Mouse (Mus musculus): ENCODE measurements around the gene Eef2kmt. TPM values are rescaled to one million over a fixed set of nuclear protein-coding genes. Genes with fewer than 3 reads are reported as not detected.

Gene Eef2kmt
- total RNA-seq, 2 experiments from 2014 or later: 4.7 TPM

DNA sequence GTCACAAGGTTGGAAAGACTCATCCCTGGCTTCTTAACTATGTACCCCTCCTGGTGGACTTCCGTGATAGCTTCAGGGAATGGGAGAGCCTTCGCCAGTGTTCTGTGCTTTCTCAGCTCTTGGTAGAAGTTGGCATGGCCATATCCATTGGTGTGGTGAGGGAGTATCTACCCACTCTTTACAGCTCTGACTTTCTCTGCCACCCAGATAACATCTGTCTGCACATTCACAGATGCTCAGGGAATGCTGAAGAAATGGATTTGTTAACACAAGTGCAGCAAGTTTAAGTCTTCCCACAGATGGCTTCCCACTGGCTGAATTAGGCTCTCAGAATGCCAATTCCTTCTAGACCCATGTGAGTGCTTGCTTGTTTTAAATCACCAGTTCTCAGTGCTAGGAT lies 41.7 kb downstream of the Eef2kmt start:
- no peak overlapping the region for H3K4me3 ChIP-seq
- no peak overlapping the region for H3K27ac ChIP-seq
- no peak for TF ChIP-seq CTCF (conservative IDR thresholded peaks at IDR 0.05)
- DNase-seq (ENCODE audit: low spot score in 2 of 2): no peak

DNA sequence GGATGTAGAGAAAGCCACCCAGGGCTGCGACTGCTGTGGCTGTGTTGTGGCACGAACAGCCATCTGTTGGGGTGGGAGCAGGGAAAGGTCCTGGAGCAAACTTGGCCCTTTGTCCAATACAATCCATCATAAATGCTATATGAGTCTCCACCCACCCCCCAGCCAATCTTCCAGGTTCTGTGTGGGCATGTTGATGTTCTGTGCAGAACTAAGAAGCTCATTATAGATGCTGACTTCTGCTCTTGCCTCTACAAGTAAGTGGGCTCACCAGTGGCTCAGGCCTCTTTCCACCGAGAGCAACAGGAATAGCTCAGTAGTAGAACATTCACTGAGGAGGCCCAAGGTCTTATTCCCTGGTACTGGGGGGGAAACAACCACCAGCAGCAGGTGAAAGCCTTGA lies 43.6 kb downstream of the Eef2kmt start:
- DNase-seq (ENCODE audit: low spot score in 2 of 2): no peak
- no peak for TF ChIP-seq CTCF (conservative IDR thresholded peaks at IDR 0.05)
- Histone ChIP-seq H3K27ac (no peak overlapping the region), H3K4me3 (no peak overlapping the region)

DNA sequence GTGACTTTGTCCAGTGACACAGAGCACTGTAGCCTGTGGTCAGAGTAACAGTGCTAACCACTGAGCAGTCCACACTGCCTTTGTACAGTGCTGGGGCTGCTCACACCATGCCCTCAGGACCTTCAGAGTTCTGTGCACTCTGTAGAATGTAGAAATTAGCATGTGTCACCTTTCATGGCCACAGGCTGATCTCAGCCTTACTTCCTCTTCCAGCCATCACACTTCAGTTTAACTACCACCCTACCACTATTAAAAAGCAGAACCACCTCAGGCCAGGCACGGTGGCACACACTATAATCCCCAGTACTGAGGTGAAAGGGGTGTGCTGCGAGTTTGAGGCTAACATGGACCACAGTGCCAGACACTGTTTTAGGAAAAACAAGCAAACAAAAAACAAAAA lies 45.4 kb downstream of the Eef2kmt start:
- H3K4me3 ChIP-seq: no peak overlapping the region
- DNase-seq (ENCODE audit: low spot score in 2 of 2): no peak
- TF ChIP-seq CTCF (conservative IDR thresholded peaks at IDR 0.05): no peak
- H3K27ac ChIP-seq: no peak overlapping the region

DNA sequence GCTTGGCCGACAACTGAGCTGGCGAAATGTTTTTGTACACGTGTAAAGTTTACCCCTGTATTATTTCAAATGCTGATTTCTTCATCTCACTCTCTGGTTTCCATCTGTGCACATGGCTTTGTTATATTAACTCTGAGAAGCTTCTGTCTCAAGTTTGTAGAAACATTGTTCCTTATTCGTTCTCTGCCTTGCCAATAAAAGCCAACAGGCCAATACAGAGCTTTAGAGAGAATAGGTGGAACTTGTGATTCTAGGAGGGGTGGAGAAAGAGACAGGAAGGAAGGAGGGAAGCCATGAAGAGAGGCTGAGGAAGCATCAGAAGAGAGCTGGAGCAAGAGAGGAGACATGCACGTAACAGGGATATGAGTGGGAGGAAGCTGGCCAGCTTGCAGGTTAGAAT lies 49.7 kb downstream of the Eef2kmt start:
- TF ChIP-seq CTCF (conservative IDR thresholded peaks at IDR 0.05): no peak
- DNase-seq (ENCODE audit: low spot score in 2 of 2): no peak
- H3K27ac ChIP-seq: peak overlapping the region; percentile 48; the same call in 1 of the 2 replicates
- H3K4me3 ChIP-seq: peak overlapping the region; percentile 29

DNA sequence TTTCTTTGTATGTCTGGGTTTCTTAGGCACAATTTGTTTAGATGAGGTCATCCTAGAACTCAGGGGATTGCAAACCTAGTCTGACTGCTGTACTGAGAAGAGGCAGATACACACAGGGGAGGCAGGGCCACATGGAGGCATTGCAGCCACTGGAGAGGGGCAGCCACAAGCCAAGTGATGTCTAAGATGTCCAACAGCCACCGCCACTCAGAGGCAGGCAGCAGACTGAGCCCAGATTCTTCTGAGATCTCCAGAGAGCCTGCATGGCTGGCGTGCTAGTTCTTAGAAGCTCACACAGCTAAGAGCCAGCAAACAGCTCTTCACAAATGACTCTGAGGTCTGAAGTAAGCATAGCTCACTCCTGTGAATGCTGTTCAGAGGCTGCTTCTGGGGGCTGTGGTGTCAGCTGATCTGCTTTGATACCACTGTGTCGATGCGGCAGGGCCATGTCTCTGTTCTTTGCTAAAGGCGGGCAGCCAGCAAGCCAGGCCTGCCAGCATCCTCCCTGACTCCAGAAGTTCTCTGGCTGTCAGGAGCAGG lies 50.3 kb downstream of the Eef2kmt start:
- no peak overlapping the region for H3K4me3 ChIP-seq
- no peak for DNase-seq (ENCODE audit: low spot score in 2 of 2)
- H3K27ac ChIP-seq: no peak overlapping the region
- no peak for TF ChIP-seq CTCF (conservative IDR thresholded peaks at IDR 0.05)

DNA sequence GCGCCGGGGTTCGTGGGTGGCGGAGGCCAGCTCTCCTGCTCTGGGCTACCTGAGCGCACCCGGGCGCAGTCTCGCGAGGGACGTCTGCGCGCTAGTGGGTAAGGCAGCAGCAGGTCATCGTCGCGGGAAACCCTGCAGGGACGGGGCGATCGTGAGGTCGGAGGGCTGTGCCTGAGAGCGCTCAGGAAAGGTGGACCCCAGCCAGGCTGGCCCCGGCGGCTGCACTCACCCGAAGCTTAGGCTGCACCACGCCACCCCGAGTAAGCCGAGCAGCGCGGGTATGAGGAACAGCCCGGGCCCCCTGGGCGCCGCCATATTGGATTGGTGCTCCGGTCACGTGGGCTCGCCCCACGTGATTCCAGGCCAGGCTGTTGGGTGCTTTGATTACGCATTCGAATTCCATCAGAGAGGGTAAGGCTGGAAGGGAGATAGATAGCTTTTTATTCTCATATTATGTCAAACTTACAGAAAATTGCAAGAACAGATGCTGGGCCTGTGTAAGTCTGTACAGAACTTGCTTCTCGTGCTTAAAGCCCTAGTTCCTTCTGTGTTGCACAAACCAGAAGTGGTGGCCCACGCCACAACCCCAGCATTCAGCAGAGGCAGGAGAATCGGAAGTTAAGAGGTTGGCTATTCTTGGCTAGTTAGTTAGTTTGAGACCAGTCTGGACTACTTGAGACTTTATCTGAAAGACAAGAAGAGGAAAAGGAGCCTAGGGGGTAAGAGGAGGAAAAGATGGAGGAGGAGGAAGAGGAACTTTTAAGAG lies 51.9 kb downstream of the Eef2kmt start, which contains the start of gene Nagpa:
TSS of gene Nagpa (minus strand) at position 345 of the 766 bp plus-strand sequence.
- no peak for TF ChIP-seq CTCF (conservative IDR thresholded peaks at IDR 0.05)
- peak within 1 kb of the TSS; percentile 84 for H3K27ac ChIP-seq
- DNase-seq (ENCODE audit: low spot score in 2 of 2): peak; percentile 75 to 79
- H3K4me3 ChIP-seq: peak within 1 kb of the TSS; percentile 72

DNA sequence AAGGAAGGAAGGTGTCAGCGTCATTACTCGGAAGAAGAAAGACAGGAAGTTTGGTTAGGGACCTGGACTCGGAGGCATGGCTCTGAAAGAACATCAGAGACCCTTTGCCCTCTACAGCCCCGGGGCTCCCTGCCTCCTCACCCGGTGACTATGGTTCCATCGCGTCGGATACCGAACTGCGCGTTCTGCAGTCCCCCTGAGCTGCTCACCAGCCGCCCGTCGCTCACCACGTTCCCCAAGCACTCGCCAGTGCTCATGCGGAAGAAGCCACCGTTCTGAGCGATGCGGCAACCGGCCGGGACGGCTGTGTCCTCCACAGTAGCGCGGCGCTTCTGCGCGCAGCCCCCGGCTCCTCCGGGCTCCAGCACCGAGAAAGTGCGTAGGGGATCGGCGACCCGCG lies 52.6 kb downstream of the Eef2kmt start:
- peak overlapping the region; percentile 84 for H3K27ac ChIP-seq
- H3K4me3 ChIP-seq: peak overlapping the region; percentile 72
- DNase-seq (ENCODE audit: low spot score in 2 of 2): no peak
- TF ChIP-seq CTCF (conservative IDR thresholded peaks at IDR 0.05): no peak

DNA sequence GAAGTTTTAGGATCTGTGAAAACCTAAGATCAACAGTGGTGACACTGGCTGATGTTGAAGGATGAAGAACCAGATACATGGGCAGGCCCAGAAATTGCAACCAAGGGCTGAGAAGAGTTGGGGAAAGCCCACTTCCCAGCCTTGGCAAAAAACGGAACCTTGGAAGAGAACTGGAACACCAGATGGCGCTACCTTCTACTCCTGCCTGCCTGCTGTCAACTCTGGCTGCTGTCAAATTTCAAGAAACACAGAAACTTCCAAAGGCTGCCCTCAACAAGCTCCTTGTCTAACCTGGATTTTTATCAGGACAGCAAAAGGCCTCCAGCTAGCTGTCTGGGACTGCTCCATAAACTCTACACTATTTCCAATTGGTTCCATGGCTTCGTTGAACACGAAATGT lies 53.1 kb downstream of the Eef2kmt start:
- Histone ChIP-seq H3K4me3 (peak overlapping the region; percentile 72), H3K27ac (no peak overlapping the region)
- TF ChIP-seq CTCF (conservative IDR thresholded peaks at IDR 0.05): peak; percentile 83
- peak; percentile 35 to 49 for DNase-seq (ENCODE audit: low spot score in 2 of 2)

DNA sequence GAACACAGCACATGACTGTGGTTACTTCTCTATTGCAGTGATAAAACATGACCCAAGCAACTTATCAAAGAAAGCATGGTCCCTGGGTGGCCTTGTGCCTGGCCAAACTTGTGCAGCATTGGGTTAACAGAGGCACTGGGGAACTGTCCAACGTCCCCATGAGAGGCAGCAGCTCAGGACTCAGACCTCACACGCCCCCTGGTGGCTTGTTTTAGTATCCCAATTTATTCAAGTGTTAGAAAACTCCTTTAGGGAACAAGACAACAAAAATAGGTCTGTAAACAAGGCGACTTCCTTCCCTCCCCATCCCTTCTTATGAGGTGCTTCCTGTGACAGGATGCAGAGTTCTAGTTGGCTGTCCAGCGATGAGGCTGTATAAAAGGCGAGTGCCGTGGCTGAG lies 60.7 kb downstream of the Eef2kmt start:
- peak; percentile 46 to 70 for DNase-seq (ENCODE audit: low spot score in 2 of 2)

More for the DNA sequence above, 60.7 kb downstream of the Eef2kmt start:
- peak; percentile 85 for TF ChIP-seq CTCF (conservative IDR thresholded peaks at IDR 0.05)
- Histone ChIP-seq H3K27ac (no peak overlapping the region), H3K4me3 (no peak overlapping the region)

Small RNAs within 50 kb of the gene (microRNA-seq; reads per million reads assigned to microRNA genes)
- gene Gm23689: 0 reads per million in 2 experiments
- 0 reads per million in 2 experiments for gene Gm26095
- gene Mir6364: 0 reads per million in 2 experiments

Other genes with a start within 250 kb of the Eef2kmt start
- not detected for gene Smim22, start 248.7 kb downstream of the Eef2kmt start, total RNA-seq (2021)
- 100 to 1,000 TPM; 394 to 420 TPM for gene Rogdi, start 242.4 kb downstream of the Eef2kmt start, total RNA-seq (2021)
- 100 to 1,000 TPM; 144 TPM for gene Glyr1, start 206.1 kb downstream of the Eef2kmt start, total RNA-seq (2021)
- gene Ubn1, start 205.9 kb downstream of the Eef2kmt start, total RNA-seq (2021): 10 to 100 TPM; 43.6 to 44.2 TPM
- 1 to 10 TPM; 2.8 to 4.5 TPM for gene Ppl, start 123.6 kb downstream of the Eef2kmt start, total RNA-seq (2021)
- 1 to 10 TPM; 5.3 to 6.7 TPM for gene Sec14l5, start 108.9 kb downstream of the Eef2kmt start, total RNA-seq (2021)
- 10 to 100 TPM; 12.2 to 15.9 TPM for gene Nagpa, start 52.0 kb downstream of the Eef2kmt start, total RNA-seq (2021)
- gene AU021092, start 33.7 kb downstream of the Eef2kmt start, total RNA-seq (2021): 1 to 10 TPM; 4.6 to 4.9 TPM
- 10 to 100 TPM; 28.7 to 32.1 TPM for gene Alg1, start 22.4 kb downstream of the Eef2kmt start, total RNA-seq (2021)